Mouse (Mus musculus): ENCODE measurements around the gene Foxo3.

Foxo3 gene

DNA sequence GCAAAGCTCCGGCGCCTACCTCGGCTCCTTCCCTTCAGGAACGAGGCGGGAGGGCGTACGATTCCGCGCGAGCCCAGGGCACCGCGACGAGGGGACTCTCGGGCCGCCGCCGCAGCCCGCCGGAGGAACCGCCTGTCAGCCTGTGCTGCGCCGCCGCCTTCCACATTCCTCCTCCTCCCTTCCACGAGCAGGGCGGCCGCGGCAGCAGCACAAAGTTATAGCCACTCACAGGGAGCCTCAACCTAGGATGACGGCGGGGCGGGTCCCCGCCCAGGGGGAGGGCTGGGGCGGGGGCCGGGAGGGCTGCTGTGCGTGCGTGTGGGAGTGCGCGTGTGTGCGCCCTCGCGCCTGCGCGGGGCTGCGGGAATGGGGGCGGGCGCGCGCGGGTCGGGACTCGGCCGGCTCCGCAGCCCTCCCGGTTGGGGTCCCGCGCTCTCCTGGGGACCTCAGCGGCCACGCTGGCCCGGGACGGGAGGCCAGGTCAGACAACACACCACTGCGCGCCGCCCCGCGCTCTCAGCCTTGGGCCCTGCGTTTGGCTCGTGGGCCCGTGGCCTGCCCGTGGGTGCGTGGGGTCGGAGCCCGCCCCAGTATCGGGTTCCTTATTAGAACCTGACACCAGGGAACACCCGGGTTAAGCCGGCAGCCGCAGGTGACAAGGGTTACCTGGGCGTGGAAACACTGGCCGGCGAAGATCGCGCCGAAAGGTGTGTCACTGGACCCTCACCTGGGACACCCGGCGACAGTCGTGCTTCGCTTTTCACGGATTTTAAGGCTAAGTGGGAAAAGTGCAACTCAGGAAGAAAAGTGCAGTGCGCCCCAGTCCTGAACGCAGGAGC lies at the start of gene Foxo3:
TSS of gene Foxo3 (minus strand) at position 249 of the 839 bp plus-strand sequence.
- DNase-seq (ENCODE audit: low read depth, low spot score) = peak; percentile 96

DNA sequence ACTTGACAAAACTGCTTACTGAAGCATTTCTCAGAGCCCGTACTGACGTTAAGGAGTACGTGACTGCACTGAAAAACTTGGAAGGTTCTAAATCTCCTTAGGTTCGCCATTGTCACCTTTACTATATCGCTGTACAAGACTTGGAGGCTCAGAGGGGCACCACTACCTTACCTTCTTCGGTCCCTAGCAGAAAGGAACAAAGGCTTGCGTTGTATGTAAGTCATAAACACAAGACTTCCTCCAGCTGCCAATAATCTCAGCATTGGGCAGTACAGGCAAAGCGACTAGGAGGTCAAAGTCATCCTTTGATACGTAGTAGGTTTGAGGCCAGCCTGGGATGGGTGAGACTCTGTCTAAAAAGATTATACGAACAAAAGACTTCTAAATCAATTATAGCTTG lies 48.8 kb upstream of the Foxo3 start:
- DNase-seq (ENCODE audit: low read depth, low spot score) = no peak

DNA sequence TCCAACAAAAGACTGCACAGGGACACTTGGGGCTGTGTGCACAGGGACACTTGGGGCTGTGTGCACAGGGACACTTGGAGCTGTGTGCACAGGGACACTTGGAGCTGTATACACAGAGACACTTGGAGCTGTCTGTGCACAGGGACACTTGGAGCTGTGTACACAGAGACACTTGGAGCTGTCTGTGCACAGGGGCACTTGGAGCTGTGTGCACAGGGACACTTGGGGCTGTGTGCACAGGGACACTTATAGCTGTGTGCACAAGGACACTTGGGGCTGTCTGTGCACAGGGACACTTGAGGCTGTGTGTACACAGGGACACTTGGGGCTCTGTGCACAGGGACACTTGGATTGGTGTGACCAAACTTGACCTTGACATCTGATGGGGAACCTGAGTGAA lies 47.4 kb upstream of the Foxo3 start:
- no peak for DNase-seq (ENCODE audit: low read depth, low spot score)

DNA sequence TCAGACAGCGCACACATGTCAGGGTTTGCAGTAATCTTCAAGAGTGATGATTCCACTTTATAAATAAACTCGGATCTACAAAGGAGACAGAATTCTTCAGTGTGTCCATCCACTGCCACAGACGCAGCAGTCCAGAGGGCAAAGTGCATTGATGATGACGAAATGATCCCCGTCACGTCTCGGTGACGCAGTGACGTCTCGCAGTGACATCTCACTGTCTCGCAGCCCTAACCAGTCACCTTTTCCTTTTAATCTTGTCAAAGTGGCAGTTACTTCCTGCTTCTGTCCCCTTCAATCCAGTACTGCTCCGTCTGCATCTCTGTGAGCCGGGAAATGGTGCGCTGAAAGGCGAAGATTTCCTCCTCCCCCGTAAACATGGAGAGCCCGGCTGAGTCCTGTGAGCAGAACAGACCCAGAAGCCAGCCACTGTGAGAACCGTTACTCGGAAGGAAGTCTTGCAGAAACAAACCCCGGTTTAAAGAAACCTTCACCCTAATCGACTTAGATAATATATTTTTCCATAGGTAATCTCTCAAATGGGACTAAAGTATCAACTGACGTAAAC lies 36.7 kb upstream of the Foxo3 start:
- no peak for DNase-seq (ENCODE audit: low read depth, low spot score)

DNA sequence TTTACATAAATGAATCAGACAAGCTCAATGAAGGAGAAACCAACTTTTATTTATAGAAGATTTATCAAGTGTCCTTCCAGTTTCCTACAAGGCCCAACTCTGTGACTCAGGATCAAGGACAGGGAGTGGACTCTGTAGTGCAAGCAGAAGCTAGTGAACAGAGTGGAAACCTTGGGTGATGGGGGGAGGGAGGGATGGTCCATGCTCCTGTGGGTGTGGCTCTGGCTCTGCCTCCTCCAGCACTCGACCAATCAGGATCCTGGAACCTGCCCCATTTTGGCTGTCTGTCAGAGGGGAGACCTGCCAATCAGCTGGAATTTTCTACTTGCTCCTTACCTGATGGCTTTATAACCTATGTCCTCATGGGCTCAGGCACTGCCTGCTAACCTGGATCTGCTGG lies 36.0 kb upstream of the Foxo3 start:
- no peak for DNase-seq (ENCODE audit: low read depth, low spot score)

DNA sequence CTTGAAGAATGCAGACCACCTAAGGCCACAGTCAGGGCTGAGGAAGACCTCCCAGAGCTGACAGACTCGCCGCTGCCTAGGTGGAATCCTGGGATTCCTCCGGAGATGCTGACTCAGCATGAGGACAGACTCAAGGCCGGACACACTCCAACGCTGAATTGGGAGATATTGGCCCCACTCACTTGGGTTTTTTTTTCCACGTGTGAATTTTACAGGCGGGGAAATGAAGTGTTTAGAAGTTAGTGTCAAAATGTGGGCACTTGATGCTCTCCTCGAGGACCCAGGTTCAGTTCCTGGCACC lies 32.1 kb upstream of the Foxo3 start:
- no peak for DNase-seq (ENCODE audit: low read depth, low spot score)

DNA sequence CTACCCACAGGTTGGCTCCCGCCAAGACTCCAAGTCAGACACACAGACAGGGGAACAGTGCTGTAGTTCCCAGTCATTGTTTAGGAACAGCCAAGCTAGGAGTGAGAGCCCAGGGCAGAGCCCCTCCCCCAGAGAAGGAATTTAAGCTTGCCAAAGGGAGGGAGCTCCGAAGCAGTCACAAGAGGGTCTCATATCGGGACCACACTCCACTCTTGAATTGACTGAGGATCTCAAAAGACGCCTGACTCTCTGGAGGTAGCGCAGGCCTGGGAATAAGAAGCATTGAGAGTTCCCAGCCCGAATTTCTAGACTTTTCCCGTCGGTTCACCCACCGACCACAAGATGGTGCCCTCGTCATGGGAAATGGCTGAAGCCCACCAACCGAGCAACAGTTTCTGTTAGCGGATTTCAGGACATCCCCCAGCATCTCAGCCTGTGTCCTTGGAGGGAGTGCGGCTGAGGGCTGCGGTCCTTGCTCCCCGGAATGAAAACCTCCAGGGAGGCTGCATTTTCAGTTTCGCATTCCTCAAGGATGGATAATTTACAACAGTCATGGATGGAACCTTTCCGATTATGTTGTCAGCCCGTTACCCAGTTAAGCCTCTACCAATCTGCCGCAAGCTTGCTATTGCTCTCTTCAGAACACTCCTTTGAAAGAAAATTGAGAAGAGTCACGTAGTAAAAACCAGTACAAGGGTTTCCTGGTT lies 31.6 kb upstream of the Foxo3 start:
- peak; percentile 51 for DNase-seq (ENCODE audit: low read depth, low spot score)

DNA sequence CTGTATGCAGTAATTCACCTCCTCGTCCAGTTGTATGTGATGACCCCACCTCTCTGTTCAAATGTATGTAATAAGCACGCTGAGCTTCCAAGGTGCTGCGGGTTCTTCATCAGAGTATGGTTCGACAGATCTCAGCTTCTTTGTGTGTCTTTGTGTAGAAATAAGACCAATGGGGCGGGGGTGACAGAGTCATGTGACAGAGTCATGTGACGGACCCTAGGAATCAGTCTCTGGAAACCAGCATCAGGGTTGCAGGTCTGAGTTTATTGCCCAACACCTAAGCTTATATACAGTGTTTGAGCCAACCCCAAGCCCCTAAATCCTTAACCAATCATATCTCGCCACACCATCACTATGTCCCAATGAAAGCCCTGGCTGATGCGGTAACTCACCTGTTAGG lies 29.9 kb upstream of the Foxo3 start:
- no peak for DNase-seq (ENCODE audit: low read depth, low spot score)

DNA sequence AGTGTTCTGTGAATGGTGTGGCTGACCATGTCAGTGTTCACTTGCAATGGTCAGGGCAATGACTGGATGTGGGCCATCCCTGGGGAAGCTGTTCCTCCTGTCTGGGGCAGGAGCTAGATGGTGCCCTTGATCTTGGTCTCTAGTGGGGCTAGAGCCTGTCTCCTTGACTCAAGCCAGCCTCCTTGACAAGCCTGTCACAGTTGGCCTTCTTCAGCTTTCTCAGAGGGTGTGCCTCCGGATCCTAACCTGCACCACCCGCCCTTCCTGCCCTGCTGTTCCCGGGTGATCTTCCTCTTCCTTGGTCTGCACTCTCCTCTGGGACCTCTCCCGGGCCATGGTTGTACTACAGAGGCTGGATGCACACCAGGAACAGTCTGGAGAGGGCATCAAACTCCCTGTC lies 24.2 kb upstream of the Foxo3 start:
- no peak for DNase-seq (ENCODE audit: low read depth, low spot score)

DNA sequence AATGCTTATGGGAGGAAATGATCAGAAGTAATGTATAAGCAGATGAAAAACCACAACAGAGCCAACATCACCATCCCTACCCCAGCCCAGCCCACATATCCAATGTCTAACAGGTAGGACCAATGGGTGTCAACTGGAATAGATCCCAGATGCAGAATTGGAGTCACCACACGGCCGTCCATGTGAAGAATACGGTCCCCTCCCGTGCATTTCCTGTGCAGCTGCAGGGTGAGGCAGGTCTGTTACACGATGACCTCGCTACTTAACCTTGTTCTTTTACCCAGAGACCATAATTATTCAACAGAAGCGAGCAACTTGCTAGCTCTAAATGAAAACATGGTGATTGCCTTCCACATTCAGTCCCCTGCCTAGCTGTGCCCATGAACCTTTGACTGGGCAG lies 23.4 kb upstream of the Foxo3 start:
- DNase-seq (ENCODE audit: low read depth, low spot score) = no peak

DNA sequence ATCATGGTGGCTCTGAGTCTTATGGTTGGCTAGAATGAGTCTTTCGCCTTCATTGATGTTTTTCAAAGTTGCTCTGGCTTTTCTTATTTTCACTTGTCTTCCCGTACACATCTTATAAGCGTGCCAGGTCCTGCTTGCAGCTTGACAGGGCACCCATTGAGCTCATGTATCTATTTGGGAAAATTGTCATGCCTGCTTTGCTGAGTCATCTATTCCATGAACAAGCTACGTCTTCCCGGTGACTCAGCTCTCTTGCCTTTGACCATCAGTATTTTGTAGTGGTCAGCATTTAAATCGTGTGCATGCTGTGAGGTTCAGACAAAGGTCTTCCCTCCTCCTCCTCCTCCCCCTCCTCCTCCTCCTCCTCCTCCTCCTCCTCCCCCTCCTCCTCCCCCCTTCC lies 22.9 kb upstream of the Foxo3 start:
- no peak for DNase-seq (ENCODE audit: low read depth, low spot score)

DNA sequence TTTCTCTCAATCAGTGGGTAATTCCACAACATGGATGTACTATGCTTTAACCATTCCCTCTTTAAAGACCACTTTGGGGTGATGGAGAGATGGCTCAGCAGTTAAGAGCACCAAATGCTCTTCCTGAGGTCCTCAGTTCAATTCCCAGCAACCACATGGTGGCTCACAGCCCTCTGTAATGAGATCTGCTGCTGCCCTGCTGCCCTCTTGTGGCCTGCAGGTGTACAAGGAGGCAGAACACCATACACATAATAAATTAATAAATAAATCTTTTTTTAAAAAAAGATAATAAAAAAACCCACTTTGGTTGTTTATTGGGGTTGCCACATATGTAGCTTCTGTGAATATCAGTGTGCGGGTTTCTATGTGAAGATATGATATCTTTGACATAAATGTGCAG lies 21.4 kb upstream of the Foxo3 start:
- peak; percentile 70 for DNase-seq (ENCODE audit: low read depth, low spot score)

DNA sequence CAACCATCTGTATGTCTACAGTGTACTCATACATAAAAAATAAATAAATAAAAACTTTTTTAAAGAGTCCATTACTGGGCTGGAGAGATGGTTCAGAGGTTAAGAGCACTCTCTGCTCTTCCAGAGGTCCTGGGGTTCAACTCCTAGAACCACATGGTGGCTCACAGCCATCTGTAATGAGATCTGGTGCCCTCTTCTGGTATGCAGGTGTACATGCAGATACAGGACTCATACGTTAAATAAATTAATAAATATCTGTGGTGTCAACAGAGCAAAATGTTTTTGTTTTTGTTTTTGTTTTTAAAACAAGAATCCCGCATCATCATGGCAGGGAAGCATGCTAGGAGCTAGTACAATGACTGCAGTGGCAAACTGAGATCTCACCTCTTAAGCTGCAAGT lies 20.6 kb upstream of the Foxo3 start:
- DNase-seq (ENCODE audit: low read depth, low spot score) = no peak

DNA sequence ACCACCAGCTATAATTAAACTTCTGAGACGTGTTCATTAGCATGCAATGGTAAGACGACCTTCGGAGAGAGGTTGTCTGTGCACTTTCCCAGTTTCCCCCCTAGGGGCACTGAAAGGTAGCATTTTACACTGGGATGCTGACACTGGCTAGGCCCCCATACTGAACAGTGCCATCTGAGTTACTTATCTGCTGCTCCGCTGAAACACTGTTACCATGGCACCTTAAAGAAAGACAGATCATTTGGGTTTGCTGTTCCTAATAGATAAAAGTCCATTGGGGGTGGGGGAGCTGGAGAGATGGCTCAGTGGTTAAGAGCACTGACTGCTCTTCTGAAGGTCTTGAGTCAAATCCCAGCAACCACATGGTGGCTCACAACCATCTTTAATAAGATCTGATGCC lies 20.0 kb upstream of the Foxo3 start:
- no peak for DNase-seq (ENCODE audit: low read depth, low spot score)

DNA sequence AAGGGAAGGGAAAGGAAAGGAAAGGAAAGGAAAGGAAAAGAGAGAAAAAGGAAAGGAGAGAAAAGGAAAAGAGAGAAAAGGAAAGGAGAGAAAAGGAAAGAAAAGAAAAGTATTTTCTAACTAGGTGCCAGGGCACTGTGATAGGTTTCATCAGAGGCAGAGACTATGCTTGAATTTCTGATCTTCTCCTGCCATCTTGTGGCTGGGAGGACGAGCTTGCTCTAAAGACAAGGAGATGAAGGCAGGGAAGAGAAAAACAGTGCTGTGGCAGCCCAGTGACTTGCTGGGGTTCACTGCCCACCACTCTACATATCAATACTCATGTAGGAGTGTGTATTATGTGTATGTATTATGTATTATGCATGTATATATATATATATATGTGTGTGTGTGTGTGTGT lies 18.5 kb upstream of the Foxo3 start:
- DNase-seq (ENCODE audit: low read depth, low spot score) = peak; percentile 84

DNA sequence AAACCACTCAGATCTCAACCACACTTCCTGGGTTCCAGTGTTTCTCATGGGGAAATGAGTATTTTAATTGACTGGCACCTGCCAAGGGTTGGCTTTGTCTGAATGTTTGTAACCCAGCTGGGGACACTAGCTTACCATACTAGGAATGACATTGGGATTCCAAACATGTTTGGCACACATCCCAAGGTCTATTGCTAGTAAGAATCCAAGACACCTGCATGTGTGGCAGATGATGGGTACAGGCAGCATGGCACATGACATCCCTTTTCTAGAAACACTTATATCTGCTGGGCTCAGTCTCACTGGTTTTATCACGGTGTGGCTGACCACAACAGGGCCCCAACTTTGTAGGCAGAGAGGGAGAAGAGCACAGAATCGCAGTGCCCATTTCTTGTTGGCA lies 17.8 kb upstream of the Foxo3 start:
- DNase-seq (ENCODE audit: low read depth, low spot score) = no peak

DNA sequence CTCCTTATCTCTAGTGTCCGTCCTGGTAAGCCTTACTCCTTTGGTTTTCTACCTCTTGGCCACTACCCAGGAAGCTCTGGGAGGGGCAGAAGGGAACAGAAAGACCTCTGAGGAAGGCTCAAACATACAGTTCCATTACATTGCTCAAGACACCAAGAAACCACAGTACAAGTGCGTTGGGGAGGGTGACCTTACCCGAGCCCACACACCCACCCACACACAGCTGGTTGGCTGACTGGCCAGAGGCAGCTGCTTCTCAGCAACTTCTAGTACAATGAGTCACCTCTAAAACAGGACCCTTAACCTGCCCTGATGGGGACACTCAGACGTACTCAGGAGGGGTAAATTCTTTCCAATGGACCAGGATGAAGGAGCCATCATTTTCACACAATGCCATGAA lies 17.3 kb upstream of the Foxo3 start:
- DNase-seq (ENCODE audit: low read depth, low spot score) = no peak

DNA sequence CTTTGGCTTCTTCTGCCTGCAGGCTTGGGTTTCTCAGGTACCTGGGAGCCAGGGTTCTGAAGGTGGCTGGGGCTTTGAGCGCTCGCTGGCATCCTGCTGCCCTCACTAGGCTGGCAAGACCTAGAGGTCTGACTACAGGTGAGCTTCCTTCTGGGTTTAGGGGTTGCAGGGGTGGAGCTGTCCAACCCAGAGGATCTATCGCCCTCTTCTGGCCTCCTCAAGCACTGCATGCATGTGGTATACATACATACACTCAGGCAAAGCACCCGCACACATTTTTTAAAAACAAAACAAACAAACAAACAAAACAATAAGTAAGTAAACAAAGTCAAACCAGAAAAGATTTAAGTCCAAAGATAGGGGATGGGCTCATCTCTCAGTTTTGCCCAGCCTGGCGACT lies 14.8 kb upstream of the Foxo3 start:
- peak; percentile 83 for DNase-seq (ENCODE audit: low read depth, low spot score)

DNA sequence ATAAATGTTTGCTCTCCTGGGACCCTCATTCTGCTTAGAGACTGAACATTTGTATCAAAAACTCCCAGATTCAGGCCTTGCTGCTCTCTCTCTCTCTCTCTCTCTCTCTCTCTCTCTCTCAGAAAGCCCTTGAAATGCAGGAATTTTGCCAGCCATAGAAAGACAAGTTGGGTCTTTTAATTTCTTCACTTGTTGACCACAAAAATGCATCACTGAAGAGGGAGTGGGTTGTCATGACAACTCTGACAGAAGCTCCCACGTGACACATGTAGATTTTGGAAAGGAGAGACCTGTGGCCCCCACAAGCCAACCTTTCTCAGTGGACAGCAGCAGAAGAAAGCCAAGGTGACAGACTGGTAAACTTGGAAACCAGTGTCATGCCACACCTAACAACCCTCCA lies 11.1 kb upstream of the Foxo3 start:
- no peak for DNase-seq (ENCODE audit: low read depth, low spot score)

DNA sequence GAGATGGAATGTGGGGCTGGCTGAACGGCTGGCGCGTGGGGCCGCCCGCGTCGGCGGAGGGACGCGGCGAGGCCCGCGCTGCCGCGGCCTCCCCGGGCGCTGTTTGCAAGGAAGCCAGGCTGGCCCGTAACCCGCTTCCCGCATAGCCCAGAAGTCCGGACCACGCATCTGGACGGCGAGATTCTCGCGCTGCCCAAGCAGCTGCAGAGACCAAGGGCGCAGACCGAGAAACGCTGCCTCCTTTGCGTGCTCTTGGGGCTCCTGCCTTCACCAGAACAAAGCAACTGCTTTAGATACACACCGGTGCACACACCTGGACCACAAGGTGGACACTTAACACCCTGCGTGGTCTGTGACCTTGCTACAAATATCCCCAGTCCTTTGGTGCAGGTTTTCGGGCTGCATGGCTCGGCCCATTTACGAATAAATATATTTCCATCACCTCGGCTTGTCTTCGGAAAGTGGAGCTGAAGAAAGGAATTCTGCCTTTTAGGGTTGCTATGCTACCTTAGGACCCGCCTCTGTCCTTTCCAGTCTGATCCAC lies 1.8 kb upstream of the Foxo3 start:
- DNase-seq (ENCODE audit: low read depth, low spot score) = no peak

DNA sequence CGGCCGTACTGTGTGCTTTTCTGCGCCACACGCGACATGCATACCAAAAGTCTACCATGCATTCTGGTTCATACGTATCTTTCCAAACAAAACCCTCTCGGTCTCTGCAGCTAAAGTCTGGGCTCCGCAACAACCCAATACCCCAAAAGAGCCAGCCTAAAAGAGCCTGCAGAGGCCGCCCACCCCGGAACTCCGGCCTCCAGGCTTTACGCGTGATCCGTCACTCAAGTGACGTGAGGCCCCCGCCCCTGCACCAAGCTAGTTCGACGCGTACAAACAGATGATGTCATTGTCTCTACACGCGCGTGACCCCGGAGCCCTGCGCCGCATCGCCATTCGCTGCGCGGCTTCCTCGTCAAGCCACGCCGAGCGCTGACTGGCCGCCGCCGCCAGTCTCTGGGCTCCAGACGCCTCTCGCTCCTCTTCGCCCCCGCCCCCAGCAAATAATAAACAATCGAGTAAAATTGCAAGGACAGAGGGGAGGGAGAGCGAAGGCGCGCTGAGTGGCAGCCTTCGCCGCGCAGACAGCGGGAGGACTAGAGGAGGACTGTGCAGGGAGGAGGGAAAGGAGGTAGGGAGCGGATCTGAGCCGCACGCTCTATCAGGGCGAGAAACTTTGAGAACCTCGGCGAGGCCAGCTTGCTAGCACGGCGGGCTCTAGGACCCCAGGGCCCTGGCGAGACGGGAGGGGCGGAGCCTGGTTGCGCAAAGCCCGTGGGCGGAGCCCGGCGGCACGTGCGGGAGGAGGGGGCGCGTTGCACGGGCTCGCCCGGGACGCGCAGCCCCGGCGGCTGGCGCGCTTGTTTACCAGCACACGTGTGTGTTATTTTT lies 1.1 kb upstream of the Foxo3 start:
- peak; percentile 100 for DNase-seq (ENCODE audit: low read depth, low spot score)

Data from CD4-positive, CD25-positive, alpha-beta regulatory T cell, adult 2 months (primary cell).